Mouse (Mus musculus): Measurements from ENCODE around the gene Ints11.

The Ints11 gene

GRCm38 (mm10) chr4:155891551-155892001 is 22.2 kb downstream of the Ints11 start, which contains the start of the genes Pusl1 and Acap3:
Pusl1 (minus strand) TSS chr4:155891781.
Acap3 (plus strand) TSS chr4:155891822.
- DNase-seq (ENCODE audit: extremely low read depth, low read depth, low spot score) = no peak

DNA sequence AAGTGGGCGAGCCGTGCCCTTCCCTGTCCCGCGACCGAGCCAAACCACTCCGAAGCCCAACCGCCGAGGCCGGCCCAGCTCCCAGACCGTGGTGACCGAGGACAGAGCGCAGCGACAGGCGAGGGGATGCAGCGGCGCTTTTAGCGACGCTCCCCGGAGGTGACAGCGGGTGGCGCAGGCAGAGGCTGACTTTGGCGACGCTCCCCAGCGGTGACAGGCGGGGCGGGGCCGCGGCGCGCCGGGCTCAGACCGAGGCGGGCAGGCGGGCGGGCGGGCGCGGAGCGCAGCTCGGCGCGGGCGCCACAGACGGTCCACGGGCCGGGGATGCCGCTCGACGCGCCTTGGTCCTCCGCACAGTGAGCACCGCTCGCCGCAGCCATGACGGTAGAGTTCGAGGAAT is 22.7 kb downstream of the Ints11 start:
- DNase-seq (ENCODE audit: extremely low read depth, low read depth, low spot score) = no peak

DNA sequence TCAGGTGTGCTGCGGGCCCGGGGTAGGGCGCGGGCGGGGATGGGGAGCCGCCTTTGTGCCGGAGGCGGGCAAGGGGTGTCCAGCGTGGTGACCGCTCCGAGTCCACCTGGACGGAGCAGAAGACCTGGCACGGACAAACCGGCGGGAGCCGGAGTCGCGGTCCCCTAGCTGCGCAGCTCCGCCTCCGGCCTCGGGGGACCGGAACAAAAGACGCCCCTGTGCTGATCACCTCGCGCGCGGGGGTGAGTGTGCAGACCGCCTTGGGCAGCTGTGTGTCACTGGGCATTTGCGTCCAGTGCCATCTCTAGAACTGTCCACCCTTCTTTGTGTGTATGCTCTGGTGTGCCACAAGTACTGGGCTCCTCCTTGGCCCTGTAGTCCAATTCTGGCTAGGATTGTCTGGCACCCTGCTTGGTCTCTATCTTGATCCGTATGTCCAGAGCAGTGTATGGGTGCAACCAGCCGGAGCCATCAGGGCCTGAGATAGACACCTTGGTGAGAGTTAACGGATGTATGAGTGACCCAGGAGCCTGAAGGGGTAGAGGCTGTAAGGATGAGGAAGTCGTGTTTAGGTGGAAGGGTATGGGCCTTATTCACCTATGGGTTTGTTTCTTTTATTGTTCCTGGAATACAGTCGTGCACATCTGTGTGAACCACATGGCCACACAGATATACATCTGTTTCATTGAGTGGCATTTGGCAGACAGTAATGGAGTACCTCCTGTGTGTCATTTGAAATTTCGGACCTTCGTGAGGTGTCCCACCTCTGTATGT is 23.3 kb downstream of the Ints11 start:
- DNase-seq (ENCODE audit: extremely low read depth, low read depth, low spot score) = no peak

DNA sequence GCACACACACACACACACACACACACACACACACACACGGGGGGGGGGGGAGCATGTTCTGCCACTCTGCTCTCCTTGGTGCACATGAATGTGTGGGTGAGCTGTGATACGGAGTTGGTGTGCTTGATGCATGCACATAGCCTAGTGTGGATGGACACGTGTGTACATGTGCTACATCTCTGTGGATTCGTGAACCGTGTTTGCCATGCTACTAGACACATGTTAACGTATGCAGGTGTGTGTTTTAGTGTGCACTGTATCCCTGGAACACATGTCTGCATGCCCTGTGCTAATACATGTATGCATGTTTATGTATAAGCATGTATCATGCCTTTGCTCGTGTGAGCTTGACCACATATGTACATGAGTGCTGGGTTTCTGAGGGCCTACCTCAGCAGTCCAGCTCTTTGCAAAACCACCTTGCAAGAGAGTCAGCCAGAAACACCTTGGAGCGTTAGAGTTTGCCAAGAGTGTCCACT is 23.9 kb downstream of the Ints11 start:
- no peak for DNase-seq (ENCODE audit: extremely low read depth, low read depth, low spot score)

GRCm38 (mm10) chr4:155894311-155894881 is 25.1 kb downstream of the Ints11 start:
- no peak for DNase-seq (ENCODE audit: extremely low read depth, low read depth, low spot score)

DNA sequence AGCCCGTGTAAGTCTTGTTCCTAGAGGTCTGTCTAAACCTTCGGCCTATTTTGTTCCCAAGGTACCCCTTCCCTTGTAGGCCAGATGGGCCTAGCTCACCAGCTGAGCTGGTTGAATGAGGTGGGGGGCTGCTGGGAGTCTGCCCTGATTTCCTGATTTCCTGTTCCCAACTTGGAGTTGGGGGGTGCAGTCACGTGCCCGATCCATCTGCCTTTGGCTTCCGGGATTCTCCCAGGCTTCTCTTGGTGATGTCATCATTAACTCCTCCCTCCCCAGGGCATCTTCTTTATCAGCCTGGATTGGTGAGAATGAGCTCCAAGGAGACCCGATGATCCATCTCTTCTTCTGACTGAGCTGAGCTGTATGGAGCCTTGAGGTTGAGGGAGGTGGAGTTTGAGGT is 25.9 kb downstream of the Ints11 start:
- DNase-seq (ENCODE audit: extremely low read depth, low read depth, low spot score) = no peak

- no peak for DNase-seq (ENCODE audit: extremely low read depth, low read depth, low spot score)
These were observed 26.5 kb downstream of the Ints11 start for GRCm38 (mm10) chr4:155895826-155896225.

GRCm38 (mm10) chr4:155896461-155896860 is 27.1 kb downstream of the Ints11 start:
- DNase-seq (ENCODE audit: extremely low read depth, low read depth, low spot score) = no peak

GRCm38 (mm10) chr4:155898318-155898717 is 29.0 kb downstream of the Ints11 start:
- no peak for DNase-seq (ENCODE audit: extremely low read depth, low read depth, low spot score)

- no peak for DNase-seq (ENCODE audit: extremely low read depth, low read depth, low spot score)
These were observed 30.0 kb downstream of the Ints11 start for GRCm38 (mm10) chr4:155899355-155899754.

DNA sequence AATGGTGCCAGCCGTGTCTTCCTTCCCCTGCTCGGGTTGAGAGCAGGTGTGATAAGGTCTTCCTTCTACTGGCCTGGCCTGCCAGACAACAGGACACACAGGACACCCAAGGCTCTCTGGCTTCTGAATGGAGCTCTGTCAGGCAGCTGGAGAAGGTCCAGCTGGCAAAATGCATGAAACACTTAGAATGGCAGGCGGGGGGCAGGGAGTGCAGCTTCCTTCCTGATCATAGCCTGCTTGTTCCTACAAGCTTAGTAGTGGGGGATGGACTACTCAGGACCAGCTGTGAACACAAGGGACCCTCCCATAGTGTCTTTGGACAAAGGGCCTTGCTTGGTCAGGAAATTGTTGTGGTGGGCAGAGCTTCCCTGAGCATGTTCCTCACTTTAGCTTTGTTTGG is 31.9 kb downstream of the Ints11 start:
- no peak for DNase-seq (ENCODE audit: extremely low read depth, low read depth, low spot score)

- DNase-seq (ENCODE audit: extremely low read depth, low read depth, low spot score) = no peak
These were observed 33.9 kb downstream of the Ints11 start for GRCm38 (mm10) chr4:155903246-155903645.

DNA sequence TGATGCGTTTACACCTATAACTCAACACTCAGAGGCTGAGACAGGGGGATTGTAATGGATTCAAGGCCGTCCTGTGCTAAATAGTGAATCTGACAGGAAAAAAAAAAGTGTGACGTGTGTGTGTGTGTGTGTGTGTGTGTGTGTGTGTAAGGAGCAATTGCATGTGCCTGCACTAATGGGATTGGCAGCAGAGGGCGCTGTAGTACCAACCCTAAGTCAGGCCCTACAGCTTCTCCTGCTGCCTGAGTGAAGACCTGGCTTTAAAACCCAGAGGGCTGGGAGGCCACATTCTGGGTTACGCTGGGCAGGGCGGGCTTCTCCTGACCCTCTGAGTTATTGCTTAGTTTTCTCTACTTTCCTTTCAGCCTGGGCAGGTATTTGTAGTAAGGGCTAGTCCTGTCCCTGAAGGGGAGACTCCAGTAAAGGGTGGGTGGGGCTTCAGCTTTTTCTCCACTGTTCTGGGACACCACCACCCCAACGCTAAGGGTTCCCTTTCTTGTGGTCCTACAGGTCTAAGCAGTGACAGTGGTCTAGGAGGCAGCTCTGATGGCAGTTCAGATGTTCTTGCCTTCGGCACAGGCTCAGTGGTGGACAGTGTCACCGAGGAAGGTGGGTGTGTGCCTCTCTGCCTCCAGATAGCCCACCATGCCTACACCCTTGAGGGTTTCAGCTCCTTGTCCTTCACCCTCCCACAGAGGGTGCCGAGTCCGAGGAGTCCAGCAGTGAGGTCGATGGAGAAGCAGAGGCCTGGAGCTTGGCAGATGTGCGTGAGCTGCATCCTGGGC is 35.2 kb downstream of the Ints11 start:
- DNase-seq (ENCODE audit: extremely low read depth, low read depth, low spot score) = no peak

- DNase-seq (ENCODE audit: extremely low read depth, low read depth, low spot score) = no peak
These were observed 36.3 kb downstream of the Ints11 start for GRCm38 (mm10) chr4:155905634-155906033.

DNA sequence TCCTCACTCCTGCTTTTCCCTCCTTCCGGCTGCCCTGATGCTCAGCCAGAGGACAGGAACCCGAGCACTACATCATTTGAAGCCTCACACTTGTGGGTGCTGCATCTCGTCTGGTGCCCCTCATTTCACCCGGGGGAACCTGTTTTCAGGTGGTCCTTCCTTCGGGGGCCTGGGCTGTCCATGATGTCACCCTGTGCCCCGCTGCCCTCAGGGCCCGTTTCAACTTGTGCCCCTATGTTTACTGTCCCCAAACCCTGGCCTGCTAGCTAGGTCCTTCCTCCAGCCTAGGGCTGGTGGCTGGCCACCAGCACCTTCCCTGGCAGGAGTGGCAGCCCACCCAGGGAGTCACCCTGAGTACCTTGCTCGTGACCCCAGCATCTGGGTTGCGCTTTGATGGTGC is 36.8 kb downstream of the Ints11 start:
- DNase-seq (ENCODE audit: extremely low read depth, low read depth, low spot score) = no peak

- DNase-seq (ENCODE audit: extremely low read depth, low read depth, low spot score) = no peak
These were observed 37.7 kb downstream of the Ints11 start for GRCm38 (mm10) chr4:155907003-155907402.

- no peak for DNase-seq (ENCODE audit: extremely low read depth, low read depth, low spot score)
These were observed 38.9 kb downstream of the Ints11 start for GRCm38 (mm10) chr4:155908281-155908680.

DNA sequence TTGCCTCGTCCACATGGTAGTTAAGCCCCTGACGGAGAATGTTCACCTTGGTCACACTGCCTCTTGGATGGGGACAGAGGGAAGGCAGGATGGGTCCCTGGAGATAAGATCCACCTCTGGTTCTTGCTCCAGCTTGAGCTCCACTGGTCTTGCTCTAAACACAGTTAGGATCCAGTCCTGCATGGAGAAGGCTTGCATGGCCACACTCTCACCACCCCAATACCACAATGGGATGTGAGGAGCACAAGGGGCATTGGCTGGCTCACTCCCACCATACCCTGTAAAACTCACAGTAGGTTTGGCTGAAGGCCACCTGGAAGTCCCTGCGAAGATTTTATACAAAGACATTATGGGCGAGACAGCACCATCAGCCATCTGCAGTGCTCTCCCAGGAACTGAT is 39.4 kb downstream of the Ints11 start:
- DNase-seq (ENCODE audit: extremely low read depth, low read depth, low spot score) = no peak

GRCm38 (mm10) chr4:155932031-155932430 is 62.7 kb downstream of the Ints11 start:
- no peak for DNase-seq (ENCODE audit: extremely low read depth, low read depth, low spot score)
